Mouse (Mus musculus) thymus, postnatal 25 days (tissue): ENCODE results near the gene Spdye4c.
A peak's percentile ranks its signal among the peaks of the same experiment; 100 is the strongest.

Source experiments
- DNase-seq: peaks from one replicate; pipeline ENCODE4 v3.0.0; 2022

The Spdye4c gene

GRCm38 (mm10) chr2:128590909-128591308 is at the start of gene Spdye4c:
Gene Spdye4c (plus strand): TSS chr2:128591209.
- DNase-seq, result no peak

- no peak for DNase-seq
These were observed 47.5 kb upstream of the Spdye4c start for GRCm38 (mm10) chr2:128543495-128543894.

- peak; percentile 74 for DNase-seq
These were observed 46.4 kb upstream of the Spdye4c start for GRCm38 (mm10) chr2:128544421-128545137.

GRCm38 (mm10) chr2:128545447-128545846 is 45.6 kb upstream of the Spdye4c start:
- no peak for DNase-seq

- no peak for DNase-seq
These were observed 43.9 kb upstream of the Spdye4c start for GRCm38 (mm10) chr2:128547079-128547478.

- no peak for DNase-seq
These were observed 42.7 kb upstream of the Spdye4c start for GRCm38 (mm10) chr2:128548262-128548661.

- DNase-seq, result no peak
These were observed 41.4 kb upstream of the Spdye4c start for GRCm38 (mm10) chr2:128549561-128549960.

GRCm38 (mm10) chr2:128549963-128550362 is 41.0 kb upstream of the Spdye4c start:
- DNase-seq, result no peak

GRCm38 (mm10) chr2:128552080-128552791 is 38.8 kb upstream of the Spdye4c start:
- no peak for DNase-seq

GRCm38 (mm10) chr2:128552798-128553720 is 38.0 kb upstream of the Spdye4c start:
- DNase-seq, result no peak

- DNase-seq, result no peak
These were observed 35.9 kb upstream of the Spdye4c start for GRCm38 (mm10) chr2:128555082-128555481.

GRCm38 (mm10) chr2:128564195-128564594 is 26.8 kb upstream of the Spdye4c start:
- DNase-seq, result no peak

GRCm38 (mm10) chr2:128565904-128566303 is 25.1 kb upstream of the Spdye4c start:
- no peak for DNase-seq

GRCm38 (mm10) chr2:128566304-128567147 is 24.5 kb upstream of the Spdye4c start:
- peak; percentile 20 for DNase-seq

GRCm38 (mm10) chr2:128568018-128568417 is 23.0 kb upstream of the Spdye4c start:
- DNase-seq, result no peak

GRCm38 (mm10) chr2:128568490-128568889 is 22.5 kb upstream of the Spdye4c start:
- DNase-seq, result no peak

GRCm38 (mm10) chr2:128571001-128571400 is 20.0 kb upstream of the Spdye4c start:
- DNase-seq, result no peak

- DNase-seq, result peak; percentile 75
These were observed 18.0 kb upstream of the Spdye4c start for GRCm38 (mm10) chr2:128572726-128573624.

GRCm38 (mm10) chr2:128582881-128583280 is 8.1 kb upstream of the Spdye4c start:
- no peak for DNase-seq

GRCm38 (mm10) chr2:128592301-128592700 is 1.3 kb downstream of the Spdye4c start:
- DNase-seq, result no peak

- no peak for DNase-seq
These were observed 10.5 kb downstream of the Spdye4c start for GRCm38 (mm10) chr2:128601534-128601933.
